Mouse (Mus musculus) neural tube, embryonic 10.5 days (tissue): ENCODE results near the gene Hoxd11.

Source experiments
- DNase-seq: peaks from one replicate; pipeline ENCODE4 v3.0.0-alpha.2; 2017; ENCODE audit warnings: low spot score; ENCODE audit errors: extremely low spot score

Gene Hoxd11

DNA sequence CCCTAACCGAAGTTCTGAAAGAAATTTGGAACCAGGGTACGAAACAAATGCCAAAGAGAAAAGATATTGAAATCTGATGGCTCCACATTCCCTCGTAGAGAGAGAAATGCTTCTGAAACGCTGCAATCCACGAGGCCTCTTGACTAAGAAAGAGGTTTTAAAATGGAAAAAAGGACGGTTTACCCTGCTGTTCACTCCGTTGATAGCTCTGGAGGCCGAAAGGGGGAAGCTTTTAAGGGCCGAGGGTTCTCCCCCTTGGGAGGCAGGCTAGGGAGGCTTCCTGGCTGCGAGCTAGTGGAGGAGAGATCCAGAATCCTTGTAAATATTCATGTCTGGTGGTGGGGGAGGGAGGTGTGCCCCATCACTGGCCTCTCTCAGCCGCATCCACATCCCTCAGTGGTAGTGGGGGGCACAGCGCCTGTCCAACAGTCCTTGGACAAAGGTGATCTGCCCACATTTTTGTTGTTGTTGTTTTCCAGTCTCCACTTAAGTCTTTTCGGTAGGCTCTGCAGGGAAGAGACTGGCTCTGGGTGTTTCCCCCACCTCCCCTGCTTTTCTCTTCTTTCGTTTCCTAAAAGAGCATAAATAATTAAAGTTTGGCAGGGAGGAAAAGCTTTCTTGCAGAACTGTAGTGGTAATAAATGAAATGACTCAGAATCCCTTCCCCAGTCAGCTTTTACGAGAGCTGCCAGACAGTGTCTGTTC lies at the start of gene Hoxd11:
TSS of gene Hoxd11 (plus strand) at position 667 of the 705 bp plus-strand sequence.
- peak; percentile 61 for DNase-seq

DNA sequence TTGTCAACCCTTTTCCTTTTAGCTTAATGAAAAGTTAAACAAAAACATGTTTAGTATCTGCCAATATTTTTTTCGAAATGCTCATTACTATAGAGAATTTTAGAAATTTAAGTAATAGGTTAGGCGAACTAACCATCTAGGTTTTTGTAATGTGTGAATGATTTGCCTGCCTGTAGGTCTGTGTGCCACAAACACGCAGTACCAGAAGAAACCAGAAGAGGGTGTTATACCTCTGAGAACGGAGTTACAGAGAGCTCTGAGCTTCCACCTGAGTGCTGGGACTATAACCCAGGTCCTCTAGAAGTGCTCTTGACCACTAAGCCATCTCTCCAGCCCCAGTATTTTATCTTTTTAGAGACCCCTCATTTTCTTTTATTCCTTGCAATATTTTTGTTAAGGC lies 43.9 kb upstream of the Hoxd11 start:
- no peak for DNase-seq

DNA sequence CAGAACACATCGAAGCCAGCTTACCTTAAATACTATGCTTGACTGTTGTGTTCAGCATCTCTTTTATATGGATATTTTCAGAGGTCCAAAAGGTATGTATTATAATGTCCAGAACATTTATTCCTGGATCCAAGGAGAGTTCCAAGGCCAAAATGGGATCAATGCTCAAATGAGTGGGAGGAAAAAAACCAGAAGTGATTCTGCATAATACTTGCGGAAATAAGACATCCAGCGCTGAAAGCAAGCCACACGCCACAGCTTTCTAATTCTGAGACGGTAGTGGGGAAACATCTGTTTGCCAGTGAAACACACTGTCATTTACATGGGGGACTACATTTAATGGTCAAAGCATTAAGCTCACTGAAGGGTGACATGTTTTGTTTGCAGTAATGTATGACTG lies 36.9 kb upstream of the Hoxd11 start:
- no peak for DNase-seq

- DNase-seq, result no peak
Observed at GRCm38 (mm10) chr2:74645631-74646030, 33.7 kb upstream of the Hoxd11 start.

DNA sequence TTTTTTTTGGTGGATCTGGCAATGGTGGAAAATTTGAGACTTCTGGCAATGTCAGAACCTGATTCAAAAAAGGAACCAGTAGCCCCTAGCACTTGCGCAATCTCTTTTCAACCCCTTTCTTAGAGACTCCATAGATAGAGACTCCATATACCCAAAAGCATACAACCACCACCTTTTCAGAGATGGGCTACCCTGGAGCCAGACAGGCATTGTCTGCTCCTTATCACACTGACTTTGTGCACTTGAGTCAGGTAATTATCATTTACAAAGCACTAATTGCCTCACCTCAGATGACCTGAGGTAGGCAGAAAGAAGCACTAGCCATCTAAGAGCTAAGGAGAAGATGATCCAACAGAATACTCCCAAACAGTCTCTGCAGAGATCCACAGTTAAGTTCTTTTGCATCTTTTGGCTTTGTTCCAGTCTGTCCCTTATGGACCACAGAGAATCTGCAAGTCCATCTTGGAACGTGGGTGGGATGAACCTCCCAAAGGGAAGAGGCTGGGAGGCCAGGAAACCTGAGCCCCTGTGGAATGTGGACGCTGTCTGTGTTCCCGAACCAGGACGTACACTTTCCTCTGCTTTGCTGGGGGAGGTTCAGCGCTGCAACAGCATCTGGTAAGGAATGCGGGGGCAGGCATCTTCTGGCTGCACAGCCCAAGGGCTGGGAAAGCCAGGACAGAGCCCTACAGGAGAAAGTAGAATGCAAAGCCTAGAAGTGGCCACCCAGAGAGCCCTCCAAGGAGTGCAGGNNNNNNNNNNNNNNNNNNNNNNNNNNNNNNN lies 32.1 kb upstream of the Hoxd11 start:
- no peak for DNase-seq

- DNase-seq, result no peak
Observed at GRCm38 (mm10) chr2:74652996-74653340, 26.4 kb upstream of the Hoxd11 start.

DNA sequence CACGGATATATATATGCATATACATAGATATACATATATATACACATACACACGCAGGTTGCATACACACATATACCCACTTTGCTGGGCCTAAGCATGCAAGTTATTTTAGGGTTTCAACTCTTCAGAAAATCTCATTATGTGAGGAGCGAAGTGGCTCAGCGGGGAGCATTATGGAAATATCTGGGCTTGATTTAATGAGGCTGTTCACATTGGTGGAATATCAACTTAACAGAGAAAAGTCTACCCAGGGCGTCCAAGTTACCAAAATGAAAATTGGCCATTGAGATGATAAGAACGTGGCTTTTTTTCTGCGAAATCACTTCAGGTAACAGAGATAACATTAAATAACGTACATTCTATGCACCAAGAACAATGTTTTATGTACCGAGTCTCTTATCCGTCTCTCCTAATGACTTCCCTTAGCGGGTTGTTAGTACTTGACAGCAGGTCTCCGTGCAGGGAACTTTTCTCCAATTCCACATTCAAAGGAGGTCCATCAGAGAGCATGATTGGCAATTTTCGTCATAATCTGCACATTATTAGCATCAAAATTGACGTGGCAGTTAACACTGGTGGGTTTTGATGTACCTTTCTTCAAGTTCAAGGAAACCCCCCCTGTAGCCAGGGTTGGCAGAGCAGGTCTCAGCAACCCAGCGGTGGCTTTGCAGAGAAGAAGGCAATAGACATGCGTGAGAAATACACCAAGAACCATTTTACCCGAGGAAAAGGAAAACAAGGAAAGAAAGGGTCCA lies 25.4 kb upstream of the Hoxd11 start:
- DNase-seq, result no peak

GRCm38 (mm10) chr2:74654743-74655419 lies 24.5 kb upstream of the Hoxd11 start:
- no peak for DNase-seq

GRCm38 (mm10) chr2:74655420-74655781 lies 24.0 kb upstream of the Hoxd11 start:
- DNase-seq, result no peak

DNA sequence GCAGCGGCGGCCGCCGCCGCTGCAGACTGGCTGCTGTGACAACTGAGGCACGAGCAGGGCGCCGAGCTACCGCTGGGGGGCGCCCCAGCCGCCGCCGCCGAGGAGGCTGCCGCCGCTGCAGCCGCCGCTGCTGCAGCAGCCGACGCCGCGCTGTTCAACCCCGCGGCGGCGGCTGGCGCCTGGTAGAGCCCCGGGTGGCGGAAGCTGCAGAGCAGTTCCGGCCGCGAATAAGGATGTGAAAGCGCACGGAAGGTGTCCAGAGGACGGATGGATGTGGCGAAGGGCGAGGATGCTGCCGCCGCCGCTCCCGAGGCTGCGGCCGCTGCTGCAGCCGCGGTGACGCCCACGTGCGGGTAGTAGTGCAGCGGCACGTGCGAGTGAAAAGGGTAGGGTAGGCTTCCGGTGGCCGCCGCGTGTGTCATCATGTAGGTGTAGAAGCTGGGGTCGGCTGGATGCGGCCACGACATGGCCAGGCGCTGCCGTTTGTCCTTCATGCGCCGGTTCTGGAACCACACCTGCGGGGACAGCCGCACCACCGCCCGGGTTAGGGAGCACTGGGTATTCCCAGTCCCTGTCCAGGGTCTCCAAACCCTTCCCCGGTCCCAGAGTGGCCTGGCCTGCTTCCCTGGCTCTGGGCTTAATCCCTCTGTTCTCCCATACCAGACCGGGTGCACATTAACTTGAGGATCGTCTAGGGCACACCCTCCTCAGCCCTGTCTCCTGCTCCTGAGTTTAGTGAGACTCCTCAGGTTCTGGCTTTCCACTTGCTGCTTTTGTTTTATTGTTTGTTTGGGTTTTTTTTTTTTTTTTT lies 23.3 kb upstream of the Hoxd11 start:
- DNase-seq, result peak; percentile 71

DNA sequence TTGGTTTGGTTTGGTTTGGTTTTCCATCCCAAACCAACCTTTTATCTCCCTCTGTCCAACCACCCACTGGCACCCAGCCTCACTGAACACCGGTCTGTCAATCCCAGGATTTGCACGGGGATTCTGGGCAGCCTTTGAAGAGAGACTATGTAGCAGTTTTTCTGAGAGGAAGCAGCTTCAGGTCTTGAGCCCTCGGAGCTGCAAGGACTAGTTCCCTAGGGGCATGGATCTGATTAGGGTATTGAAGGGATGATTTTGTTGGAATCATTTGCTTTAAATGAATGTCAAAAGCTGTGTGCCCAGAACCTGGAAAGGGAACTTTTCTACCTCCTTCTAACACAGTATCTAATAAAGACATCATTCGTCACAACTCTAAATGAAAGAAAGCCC lies 22.7 kb upstream of the Hoxd11 start:
- DNase-seq, result no peak

GRCm38 (mm10) chr2:74657251-74658023 lies 21.9 kb upstream of the Hoxd11 start:
- DNase-seq, result peak; percentile 77

- peak; percentile 72 for DNase-seq
Observed at GRCm38 (mm10) chr2:74658024-74658666, 21.2 kb upstream of the Hoxd11 start.

DNA sequence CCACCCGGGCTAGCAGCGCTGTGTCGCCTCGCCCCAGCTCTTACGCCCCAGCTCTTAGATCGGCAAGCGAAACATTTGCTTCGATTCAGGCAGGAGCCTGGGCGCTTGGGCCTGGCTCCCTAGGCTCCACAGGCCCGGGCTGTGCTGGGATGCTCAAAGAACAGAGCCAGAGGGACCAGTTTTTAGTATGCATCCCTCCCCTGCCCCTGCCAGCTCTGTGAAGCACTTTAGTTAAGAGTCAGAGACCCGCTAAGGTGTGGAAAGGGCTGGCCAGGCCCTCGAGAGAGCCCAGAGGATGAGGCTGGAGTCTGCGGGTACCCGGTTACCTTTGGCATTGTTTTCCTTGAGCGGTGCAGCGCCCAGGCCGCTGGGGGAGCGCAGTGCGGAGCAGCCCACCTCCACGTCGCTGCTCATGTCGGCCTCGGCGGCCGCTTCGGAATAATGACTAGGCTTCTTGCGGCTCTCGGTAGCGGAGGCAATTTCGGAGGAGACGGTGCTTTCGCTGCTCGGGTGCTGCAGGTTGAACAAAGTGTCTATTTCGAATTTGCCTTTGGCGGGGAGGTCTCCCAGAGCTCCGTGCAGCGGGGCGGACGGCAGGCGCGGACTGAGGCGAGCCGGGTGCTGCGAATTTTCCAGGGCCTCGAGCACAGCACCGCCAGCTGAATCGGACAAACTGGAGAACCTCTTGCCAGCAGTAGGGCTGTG lies 20.5 kb upstream of the Hoxd11 start:
- peak; percentile 80 for DNase-seq

DNA sequence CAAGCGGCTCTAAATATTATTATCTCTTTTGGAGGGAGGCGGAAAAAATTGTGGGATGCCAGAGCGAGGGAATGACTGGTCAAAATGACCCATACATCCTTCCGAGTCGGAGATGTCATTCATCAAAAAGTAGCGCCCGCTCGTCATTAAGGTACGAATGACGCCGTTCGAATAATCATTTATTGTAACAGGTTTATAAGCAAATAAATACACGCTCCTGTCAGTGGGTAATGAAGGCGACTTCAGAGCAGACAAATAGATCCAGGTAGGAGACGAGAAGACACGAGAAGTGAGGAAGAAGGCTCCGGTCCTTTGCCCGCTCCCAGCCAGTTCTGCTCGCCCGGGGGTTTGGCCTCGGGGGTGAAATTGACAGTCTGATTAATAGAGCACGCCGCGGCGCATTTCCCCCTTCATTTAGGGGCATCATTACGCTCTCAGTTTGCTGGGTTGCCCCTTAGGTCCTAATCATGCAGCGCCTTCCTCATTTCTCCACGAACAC lies 19.8 kb upstream of the Hoxd11 start, which contains the start of gene Evx2:
TSS of gene Evx2 (minus strand) at position 51 of the 499 bp plus-strand sequence.
- DNase-seq, result no peak

DNA sequence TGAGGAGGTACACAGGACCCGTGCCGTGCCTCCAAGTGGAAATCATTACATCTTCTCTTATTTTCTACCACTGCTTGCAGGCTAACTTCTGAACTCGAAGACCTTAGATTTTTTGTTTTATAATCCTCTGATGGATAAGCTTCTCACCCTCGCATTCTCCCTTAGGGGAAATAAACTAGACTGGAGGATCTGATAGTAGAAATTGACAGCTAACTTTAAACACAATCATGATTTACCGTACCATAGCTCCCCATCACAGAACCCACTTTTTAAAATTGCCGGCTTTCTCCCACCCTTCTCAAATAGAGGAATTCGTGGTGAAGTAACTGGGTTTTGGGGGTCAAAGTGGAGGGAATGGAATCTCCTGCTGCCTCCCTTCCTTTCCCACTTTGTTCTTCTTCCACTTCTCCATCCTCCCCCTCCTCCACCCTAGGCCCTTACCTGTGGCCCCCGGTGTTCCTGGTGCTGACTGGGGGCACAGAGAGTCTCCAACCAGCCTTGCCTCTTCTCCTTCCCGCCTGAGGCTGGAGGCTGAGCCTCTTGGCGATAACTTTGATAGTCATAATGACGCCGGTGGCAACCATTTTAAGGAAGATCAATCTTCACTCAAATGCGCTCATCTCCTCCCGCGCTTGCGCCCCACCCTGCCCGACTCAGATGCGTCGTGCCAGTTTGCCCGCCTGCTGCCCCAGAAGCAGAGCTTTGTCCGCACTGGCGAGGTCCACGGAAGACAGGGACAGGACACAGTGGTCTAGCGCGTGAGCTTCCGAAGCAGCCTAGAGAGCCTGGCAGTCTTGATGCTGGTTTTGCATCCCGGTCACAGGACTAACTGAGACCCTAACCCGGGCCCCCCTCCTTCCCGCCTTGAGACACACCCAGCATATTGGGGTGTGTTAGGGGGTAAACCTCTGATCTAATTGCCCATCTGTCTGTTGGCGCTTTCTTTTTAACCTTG lies 18.7 kb upstream of the Hoxd11 start:
- DNase-seq, result peak; percentile 60

DNA sequence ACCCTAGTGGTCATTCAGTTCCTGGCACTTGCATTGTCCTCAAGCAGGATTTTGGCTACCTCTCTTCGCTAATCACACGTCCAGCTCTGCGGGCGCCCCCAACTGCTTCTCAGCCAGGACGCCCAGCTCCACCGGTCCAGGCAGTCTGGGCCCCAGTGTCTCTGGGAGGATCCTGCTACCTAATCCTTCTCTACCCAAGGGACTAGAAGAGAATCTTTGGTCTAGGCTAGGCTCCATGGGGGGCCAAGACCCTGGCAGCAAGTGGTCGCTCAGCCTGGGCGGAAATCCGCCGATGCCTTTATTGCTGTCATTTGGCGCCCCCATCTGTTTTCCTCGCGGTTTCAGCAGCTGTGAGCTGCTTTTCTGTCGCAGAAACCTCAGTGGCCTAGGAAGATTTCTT lies 17.7 kb upstream of the Hoxd11 start:
- peak; percentile 82 for DNase-seq
